Mouse (Mus musculus): ENCODE data around the gene Efcab6.
A peak's percentile ranks its signal among the peaks of the same experiment; 100 is the strongest.

The Efcab6 gene

DNA sequence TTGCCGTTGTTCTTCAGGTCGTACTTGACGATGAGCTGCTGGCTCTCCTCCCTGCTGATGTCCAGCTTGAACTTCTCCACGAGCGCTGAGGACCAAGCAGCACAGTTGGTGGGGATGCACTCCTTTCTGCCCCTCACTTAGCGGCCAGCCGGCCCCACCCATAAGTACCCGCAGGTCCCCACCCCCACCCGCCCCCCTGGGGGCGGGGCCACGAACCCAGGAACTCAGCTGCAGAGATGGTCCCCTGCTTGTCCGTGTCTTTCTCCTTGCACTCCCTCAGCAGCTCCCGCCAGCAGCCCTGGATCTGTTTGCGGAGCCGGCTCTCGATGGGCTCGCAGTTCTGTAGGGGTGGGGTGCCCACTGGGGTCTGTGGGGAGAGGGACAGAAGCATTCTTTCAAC lies 194.2 kb downstream of the Efcab6 start:
- DNase-seq: no peak

DNA sequence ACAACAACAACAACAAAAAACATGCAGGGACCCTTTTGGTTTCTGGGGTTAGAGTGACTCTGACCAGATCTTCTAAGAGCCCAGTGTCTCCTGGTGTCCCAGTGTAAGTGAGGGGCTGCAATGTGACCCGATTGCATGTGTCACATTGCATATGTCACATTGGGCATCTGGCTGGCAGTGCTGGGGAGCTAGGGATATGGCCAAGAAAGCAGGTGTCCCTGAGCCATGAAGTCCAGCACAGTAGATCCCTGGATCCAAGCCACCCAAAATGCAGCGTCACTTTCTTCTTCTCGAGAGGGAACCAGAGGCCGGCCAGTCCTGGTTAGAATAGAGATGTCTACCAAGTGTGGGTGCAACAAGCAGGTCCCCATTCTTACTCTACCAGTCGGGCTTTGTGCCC lies 199.6 kb downstream of the Efcab6 start:
- DNase-seq: no peak

DNA sequence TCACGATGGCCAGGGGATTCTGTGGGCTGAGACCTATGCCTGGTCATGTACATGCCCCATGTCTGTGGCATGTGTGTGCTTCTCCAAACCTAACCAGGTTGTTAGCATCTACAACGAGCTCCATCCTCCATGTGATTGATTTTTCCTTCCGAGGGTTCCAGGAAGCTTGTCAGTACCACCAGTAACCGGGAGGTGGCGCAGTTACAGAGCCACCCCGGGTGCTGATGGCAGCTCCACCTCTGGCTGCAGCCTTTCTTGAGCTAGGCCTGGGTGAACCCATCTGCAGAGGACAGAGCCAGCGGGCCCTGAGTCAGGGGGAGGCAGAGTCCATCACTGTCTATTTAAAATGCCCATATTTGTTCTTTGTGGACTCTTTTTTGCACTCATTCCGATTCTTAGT lies 208.1 kb downstream of the Efcab6 start:
- DNase-seq: peak; percentile 68

DNA sequence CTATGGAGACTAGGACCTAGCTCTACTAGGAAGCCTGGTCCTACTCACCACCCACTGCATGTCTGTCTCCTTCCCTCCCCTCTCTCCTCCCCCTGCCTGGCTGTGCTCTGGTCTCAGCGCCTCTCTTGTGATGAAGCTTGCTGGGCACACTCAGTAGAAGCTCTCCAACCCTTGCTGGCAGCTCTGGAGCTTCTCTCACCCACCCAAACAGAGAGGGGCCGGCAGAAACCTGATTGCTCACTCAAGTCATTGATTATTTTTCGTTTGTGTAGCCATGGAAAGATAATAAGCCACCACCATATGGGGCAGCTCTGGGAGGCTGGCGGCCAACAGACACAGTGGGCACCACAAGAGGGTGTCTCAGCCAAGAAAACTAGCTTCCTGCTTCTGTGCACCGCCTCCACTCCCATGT lies 211.8 kb downstream of the Efcab6 start:
- DNase-seq: no peak

DNA sequence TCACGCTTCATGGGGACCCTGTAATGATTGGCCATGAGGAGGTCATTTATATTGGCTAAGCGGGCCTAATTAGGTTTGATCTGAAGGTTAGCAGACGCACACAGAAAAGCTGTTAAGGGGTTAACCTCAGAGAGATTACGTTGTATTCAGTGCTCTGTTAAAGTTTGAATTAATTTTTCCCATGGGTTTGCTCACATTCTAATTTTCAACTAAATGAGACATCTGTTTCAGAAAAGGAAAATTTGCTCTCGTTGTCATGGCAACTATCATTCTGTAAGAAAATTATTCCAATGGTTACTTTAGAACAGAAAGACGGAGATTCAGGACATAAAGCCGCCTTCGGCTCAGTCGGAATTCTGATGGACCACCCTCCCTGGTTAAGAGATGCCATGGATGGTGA lies 217.0 kb downstream of the Efcab6 start:
- no peak for DNase-seq

DNA sequence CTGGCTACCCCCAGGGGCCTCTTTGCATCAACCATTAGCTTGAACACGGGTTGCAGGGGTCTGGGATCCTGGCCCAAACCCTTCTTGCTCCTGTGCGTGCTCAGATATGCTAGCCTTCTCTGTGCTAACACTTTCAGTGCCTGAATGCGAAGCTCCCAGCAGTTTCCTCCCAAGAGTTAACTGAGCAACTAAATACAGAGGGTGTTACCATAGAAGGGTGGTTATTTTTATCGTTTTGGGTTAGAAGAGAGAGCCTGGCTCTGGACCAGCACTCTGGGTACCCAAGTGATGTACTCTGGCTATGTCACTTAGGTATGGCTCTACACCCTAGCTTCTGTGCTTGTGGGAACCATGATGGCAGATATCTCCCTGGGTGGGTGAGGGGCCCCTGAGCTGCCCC lies 217.7 kb downstream of the Efcab6 start:
- DNase-seq: no peak

DNA sequence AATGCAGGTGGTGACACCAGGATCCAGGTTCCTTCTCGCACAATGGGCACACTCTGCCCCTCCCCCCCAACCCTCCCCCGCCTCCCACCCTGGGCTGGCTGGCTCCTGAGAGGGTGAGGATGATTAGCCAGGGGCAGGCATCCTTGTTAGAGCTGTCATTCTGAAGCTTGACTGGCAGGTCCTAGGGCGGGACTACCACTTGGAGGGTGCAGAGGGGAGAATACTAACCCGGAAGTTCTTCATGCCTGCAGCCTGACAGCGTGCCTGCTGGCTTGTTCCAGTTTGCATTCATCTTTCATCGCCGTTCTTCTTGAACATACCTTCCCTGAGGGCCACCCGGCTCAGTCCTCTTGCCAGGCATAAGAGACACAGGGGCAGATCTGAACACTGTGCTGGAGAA lies 218.6 kb downstream of the Efcab6 start:
- DNase-seq: no peak

DNA sequence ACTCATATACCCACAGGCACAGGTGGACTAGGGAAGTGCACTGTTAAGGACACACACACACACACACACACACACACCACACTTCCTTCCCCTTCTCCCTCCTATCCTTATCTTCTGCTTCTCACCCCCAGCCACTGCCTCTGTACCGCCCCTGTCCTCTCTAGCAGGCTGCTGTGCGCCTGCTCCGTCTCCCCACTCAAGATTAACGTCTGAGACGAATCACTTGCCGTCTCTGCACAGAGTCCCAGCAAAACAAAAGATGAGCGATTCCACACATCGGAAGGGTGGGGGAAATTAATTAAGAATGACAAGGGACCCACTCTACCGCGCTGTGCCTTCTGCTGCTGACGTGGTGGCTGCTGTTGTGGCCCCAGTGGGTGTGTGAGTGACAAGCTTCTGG lies 219.4 kb downstream of the Efcab6 start:
- no peak for DNase-seq

DNA sequence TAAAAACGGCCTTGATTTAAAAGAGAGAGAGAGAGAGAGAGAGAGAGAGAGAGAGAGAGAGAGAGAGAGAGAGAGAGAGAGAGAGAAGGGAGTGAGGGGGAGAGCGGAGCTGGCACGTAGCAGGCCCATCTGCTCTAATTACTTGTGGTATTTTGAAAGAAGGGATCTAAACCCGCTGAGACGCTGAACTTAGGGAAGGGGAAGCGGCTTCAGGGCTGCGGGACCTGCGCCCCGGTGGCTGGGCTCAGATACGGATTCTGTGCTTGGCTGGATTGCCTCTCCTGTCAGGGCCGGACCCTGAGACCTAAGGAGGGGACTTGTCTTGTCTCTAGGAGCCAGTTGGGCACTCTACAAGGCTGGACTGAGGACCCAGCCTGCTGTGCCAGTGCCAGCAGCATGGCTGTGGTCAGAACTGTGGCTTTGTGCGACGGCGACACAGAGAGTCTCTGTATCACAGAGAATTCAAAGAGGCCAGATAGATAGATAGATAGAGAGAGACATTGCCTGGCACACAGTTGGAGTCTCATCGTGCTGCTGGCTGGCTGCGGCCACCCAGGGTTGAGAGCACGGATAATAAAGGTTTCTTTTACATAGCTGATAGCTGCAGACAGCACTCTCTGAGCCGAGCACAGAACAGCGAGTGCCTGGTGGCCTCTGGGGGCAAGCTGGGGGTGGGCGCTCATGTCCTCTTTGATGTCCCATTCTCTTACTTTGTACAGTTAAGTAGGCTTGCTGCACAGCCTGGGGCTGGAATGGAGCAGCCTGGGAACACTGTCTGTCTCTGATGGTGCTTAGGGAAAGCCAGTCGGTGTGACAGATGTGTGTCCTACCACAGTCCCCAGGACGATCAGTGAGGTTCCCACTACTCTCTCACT lies 222.0 kb downstream of the Efcab6 start:
- DNase-seq: no peak

DNA sequence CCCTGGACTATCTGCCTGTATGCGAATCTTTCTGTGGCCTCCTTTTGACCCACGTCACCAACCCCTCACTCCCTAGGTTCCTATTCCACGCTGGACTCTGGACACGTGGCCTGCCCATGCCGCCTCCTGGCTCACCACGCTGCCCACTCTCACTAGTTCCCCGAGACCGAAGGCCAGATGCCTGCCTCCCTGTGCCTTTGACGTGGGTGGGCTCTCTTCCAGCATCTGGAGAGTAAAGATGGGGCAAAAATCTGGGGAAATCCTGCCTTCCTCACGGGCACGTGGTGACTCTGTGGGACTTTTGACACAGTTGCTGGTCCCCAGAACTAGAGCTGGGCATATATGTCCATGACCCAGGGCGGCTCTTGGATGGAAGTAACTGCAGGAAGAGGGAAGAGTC lies 222.8 kb downstream of the Efcab6 start:
- DNase-seq: no peak

DNA sequence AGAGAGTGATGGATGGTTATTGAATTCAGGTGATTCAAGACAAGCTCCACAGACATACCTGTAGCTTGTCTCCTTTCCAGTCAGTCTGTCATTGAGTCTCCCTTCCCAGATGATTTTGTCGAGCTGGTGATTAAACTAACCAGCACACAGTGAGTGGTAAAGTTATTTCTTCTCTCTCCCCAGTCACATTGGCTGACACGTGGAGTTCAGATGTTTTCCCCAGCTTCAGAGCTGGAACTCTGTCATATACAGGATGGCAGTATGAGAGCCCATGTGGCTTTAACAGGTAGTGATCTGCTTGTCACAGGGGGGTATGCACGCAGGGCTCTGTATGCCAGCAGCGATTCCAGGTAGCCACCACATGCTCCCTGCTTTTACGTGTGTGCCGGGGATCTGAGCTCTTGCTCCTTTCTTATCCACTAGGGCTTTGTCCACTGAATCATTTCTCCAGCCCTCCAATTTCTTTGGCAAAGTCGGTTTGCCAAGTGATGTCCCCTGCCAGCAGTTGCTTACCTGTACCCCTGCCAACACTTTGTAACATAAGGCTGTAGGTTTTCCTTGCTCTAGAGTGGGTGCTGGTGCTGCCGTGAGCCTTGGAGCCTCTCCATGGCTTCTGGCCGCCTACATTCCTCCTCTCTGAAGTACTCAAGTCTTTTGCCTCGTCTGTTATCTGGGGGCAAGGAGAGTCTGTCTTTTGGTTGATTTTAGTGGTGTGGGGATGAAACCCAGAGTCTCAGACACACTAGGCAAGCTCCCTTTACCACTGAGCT lies 224.0 kb downstream of the Efcab6 start:
- no peak for DNase-seq

DNA sequence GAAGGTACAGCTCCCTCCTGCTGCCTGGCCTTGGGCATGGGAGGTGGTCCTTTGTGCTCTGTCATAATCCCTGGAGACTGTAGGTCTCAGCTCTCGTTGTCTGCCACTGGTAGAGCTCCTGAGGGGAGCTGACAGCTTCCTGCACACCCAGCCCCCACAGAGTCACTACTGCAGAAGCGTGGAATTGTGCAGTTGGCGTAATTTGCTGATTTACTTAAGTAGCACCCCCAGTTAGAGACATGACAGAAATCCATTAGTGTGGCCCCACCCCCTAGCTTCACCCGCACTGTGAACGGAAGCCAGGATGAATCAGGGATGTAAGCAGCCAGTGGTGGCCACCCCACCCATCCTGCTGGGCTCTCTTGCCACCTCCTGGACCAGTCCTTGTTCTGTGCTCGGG lies 232.9 kb downstream of the Efcab6 start:
- no peak for DNase-seq

DNA sequence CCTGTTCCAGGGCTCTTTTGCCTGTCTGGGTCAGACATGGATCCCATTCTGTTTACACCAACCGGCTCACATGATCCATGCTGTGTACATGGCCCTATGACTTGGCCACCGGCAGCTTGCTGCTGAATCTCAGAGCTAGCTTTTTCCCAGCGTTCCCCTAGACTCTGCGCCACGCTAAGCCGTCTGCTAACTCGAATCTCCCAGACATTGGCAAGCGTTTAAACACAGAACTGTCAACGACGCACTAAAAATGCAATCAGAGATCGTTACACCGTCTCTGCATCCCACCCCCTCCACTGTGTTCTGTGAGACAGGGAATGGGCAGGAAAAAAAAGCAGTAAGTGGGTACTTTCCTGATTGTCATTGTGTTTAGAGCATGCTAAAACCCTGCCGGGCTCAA lies 236.0 kb downstream of the Efcab6 start:
- DNase-seq: no peak

DNA sequence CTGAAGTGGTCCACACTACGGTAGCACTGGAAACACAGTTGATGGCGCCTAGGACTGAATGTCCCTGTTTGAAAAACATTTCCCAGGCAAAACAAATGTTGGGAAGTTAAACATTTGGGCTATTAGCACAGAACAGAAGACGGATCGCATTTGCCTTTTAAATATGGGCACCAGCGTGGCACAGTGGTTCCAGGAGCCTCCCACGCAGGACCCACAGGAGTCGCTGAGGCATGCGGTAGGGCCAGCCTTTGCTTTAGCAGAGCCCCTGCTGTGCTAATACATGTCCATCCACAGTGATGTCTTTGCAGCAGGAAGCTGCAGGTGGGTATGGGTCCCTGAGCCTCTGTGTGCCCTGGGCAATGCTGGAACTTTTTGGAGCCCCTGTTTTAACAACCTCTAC lies 237.2 kb downstream of the Efcab6 start:
- DNase-seq: no peak

Data from kidney, adult 18-20 months (tissue).